Mouse (Mus musculus): ENCODE results near the gene Wee2. TPM values are rescaled to one million over a fixed set of nuclear protein-coding genes. Genes with fewer than 3 reads are reported as not detected.

Wee2 gene
- polyA plus RNA-seq, 1 experiment from 2014 or later = not detected

DNA sequence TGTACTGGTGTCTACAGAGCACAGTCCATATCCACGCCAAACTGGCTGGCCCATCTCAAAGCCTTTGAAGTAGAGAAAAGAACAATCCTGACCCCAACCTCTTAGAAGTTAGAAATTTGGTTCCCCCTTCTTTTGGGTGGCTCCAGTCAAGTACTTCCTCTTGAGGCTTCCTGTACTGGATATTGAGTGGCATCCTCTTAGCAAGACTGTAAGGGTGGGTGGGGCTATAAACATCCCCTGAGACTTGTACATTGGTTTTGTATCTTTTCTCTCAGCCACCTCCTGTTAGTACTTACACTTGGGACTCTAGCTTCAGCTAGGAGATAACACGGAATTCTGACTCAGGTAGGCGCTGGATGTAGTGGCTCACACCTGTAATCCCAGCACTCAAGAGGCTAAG lies 8.6 kb upstream of the Wee2 start:
- WGBS = 83% methylated on average over 3 of the region's 3 CpGs
- Histone ChIP-seq H3K27ac (replicated peaks; ENCODE audit: low read depth, low read length) (no peak overlapping the region), H3K9ac (replicated peaks; ENCODE audit: low read length) (no peak overlapping the region), H3K27me3 (ENCODE audit: control insufficient read depth, insufficient read depth, low read length) (no peaks in the 10 kb centered on the region), H3K9me3 (replicated peaks; ENCODE audit: control insufficient read depth, low read length) (no peaks in the 10 kb centered on the region), H3K4me3 (ENCODE audit: low read depth, low read length) (no peak overlapping the region), H3K4me2 (ENCODE audit: low read depth, low read length) (no peak overlapping the region), H3K36me3 (replicated peaks; ENCODE audit: control insufficient read depth, insufficient read depth, low read depth, low read length) (no peaks in the 10 kb centered on the region), H3K4me1 (ENCODE audit: control insufficient read depth, insufficient read depth, low read length) (peaks cover 5% of the 10 kb centered on the region; the same call in 1 of the 2 replicates)
- ATAC-seq (replicated peaks; ENCODE audit: insufficient number of reproducible peaks, low FRiP score, low TSS enrichment, low read depth) = no peak
- no peak for DNase-seq (ENCODE audit: low spot score)

DNA sequence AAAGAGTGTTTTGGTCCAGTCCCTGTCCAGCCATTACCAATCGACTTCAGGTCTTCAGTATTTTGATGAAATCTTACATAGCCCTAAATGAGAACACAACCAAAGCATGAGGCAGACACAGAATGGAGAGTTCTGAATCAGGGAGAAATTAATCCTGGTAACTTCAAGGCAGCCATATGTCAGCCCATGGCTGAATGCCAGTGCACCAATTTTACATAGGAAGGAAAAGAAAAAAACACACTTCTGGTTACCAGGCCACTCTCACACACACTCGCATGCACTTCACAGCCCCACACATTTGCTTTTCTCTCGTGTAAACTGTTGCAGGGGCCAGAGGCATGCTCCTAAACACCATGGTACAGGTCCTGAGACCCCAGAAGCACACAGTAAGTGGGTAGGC lies 8.0 kb upstream of the Wee2 start:
- H3K27ac ChIP-seq (replicated peaks; ENCODE audit: low read depth, low read length) = no peak overlapping the region
- H3K4me3 ChIP-seq (ENCODE audit: low read depth, low read length) = no peak overlapping the region
- H3K36me3 ChIP-seq (replicated peaks; ENCODE audit: control insufficient read depth, insufficient read depth, low read depth, low read length) = no peaks in the 10 kb centered on the region
- DNase-seq (ENCODE audit: low spot score) (no peak), ATAC-seq (replicated peaks; ENCODE audit: insufficient number of reproducible peaks, low FRiP score, low TSS enrichment, low read depth) (no peak)
- no peak overlapping the region for H3K4me2 ChIP-seq (ENCODE audit: low read depth, low read length)
- H3K4me1 ChIP-seq (ENCODE audit: control insufficient read depth, insufficient read depth, low read length) = peaks cover 5% of the 10 kb centered on the region; the same call in 1 of the 2 replicates
- no peaks in the 10 kb centered on the region for H3K9me3 ChIP-seq (replicated peaks; ENCODE audit: control insufficient read depth, low read length)
- no peak overlapping the region for H3K9ac ChIP-seq (replicated peaks; ENCODE audit: low read length)
- no peaks in the 10 kb centered on the region for H3K27me3 ChIP-seq (ENCODE audit: control insufficient read depth, insufficient read depth, low read length)
- 71% methylated on average over 3 of the region's 3 CpGs for WGBS

DNA sequence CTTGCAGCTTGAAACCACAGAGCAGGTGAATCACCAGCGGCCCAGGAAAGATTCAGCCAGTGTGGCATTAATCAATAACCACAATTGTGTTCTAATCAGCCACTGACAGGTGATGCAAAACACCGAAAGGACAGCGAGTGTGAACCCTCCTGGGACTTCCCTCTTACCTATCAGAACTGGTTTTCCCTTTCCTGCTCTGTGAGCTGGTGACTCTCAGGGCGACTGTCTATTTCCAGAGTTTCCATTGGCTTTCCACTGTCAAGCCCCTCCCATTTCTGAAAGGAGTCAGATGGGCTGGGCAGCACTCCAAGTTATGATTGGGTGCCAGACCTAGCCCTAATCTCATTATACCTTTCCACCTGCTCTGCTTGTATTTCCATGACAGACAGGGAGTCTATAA lies 7.5 kb upstream of the Wee2 start:
- Histone ChIP-seq H3K4me1 (ENCODE audit: control insufficient read depth, insufficient read depth, low read length) (peaks cover 5% of the 10 kb centered on the region; the same call in 1 of the 2 replicates), H3K27me3 (ENCODE audit: control insufficient read depth, insufficient read depth, low read length) (no peaks in the 10 kb centered on the region), H3K4me2 (ENCODE audit: low read depth, low read length) (no peak overlapping the region), H3K9ac (replicated peaks; ENCODE audit: low read length) (no peak overlapping the region), H3K36me3 (replicated peaks; ENCODE audit: control insufficient read depth, insufficient read depth, low read depth, low read length) (no peaks in the 10 kb centered on the region), H3K27ac (replicated peaks; ENCODE audit: low read depth, low read length) (no peak overlapping the region), H3K9me3 (replicated peaks; ENCODE audit: control insufficient read depth, low read length) (no peaks in the 10 kb centered on the region), H3K4me3 (ENCODE audit: low read depth, low read length) (no peak overlapping the region)
- DNase-seq (ENCODE audit: low spot score) = no peak
- 58% methylated on average over 4 of the region's 4 CpGs for WGBS
- ATAC-seq (replicated peaks; ENCODE audit: insufficient number of reproducible peaks, low FRiP score, low TSS enrichment, low read depth) = no peak

DNA sequence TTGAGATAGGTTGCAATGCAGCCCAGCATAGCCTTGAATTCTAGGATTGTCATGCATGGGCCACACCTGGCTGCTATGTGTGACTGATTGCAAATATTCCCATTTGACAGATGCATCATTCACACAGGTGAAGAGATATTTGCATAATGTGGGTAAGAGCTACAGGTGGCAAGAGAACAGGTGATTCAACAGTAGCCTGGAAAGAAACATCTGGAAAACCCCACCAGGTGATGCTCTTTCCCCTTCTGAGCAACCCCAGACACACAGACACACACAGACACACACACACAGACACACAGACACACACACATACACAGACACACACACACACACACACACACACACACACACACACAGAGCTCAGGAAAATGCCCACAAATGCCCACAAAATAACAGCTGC lies 7.1 kb upstream of the Wee2 start:
- Histone ChIP-seq H3K4me1 (ENCODE audit: control insufficient read depth, insufficient read depth, low read length) (peaks cover 5% of the 10 kb centered on the region; the same call in 1 of the 2 replicates), H3K27me3 (ENCODE audit: control insufficient read depth, insufficient read depth, low read length) (no peaks in the 10 kb centered on the region), H3K36me3 (replicated peaks; ENCODE audit: control insufficient read depth, insufficient read depth, low read depth, low read length) (no peaks in the 10 kb centered on the region), H3K27ac (replicated peaks; ENCODE audit: low read depth, low read length) (no peak overlapping the region), H3K9ac (replicated peaks; ENCODE audit: low read length) (no peak overlapping the region), H3K9me3 (replicated peaks; ENCODE audit: control insufficient read depth, low read length) (no peaks in the 10 kb centered on the region), H3K4me3 (ENCODE audit: low read depth, low read length) (no peak overlapping the region), H3K4me2 (ENCODE audit: low read depth, low read length) (no peak overlapping the region)
- no peak for ATAC-seq (replicated peaks; ENCODE audit: insufficient number of reproducible peaks, low FRiP score, low TSS enrichment, low read depth)
- DNase-seq (ENCODE audit: low spot score) = no peak

DNA sequence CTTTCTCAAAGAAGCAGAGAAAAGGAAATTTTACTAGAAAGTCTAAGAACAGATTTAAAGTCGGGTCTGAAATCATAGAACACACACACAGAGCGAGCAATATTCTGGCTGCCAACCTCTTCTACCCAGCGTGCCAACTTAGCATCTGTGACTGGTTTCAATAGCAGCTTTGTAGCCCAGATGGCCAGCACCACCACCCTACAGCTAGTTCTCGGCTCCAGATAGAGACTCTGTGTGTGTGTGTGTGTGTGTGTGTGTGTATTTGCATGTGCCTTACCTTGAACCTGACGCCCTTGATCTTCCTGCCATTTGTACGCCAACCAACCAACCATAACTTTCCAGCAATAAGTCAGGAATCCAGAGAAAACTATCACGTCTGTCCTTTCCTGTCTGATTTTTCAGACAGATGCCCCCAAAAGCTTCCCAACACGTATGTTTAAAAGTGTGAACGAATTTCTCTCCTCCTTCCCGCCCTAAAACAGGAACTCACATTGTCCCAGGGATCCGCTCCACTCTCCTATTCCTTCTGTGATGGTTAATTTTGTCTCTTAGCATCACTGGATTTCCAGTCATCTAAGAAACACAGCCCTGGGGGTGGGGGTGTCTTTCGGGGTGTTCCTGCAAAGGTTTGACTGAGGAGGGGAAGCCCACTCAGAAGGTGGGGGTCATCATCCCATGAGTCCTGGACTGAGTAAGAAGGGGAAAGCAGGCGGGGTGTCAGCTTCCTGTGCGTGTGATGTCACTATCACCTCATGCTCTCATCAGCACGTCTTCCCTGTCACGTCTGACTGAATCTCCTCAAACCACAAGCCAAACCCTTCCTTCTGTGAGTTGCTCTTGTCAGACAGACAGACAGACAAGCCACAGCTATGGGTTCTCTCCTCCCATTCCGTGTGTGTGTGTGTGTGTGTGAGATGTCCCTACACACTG lies 6.3 kb upstream of the Wee2 start:
- Histone ChIP-seq H3K4me2 (ENCODE audit: low read depth, low read length) (no peak overlapping the region), H3K27me3 (ENCODE audit: control insufficient read depth, insufficient read depth, low read length) (no peaks in the 10 kb centered on the region), H3K4me3 (ENCODE audit: low read depth, low read length) (no peak overlapping the region), H3K4me1 (ENCODE audit: control insufficient read depth, insufficient read depth, low read length) (peaks cover 5% of the 10 kb centered on the region; the same call in 1 of the 2 replicates), H3K27ac (replicated peaks; ENCODE audit: low read depth, low read length) (no peak overlapping the region), H3K36me3 (replicated peaks; ENCODE audit: control insufficient read depth, insufficient read depth, low read depth, low read length) (no peaks in the 10 kb centered on the region), H3K9ac (replicated peaks; ENCODE audit: low read length) (no peak overlapping the region), H3K9me3 (replicated peaks; ENCODE audit: control insufficient read depth, low read length) (no peaks in the 10 kb centered on the region)
- DNase-seq (ENCODE audit: low spot score) (no peak), ATAC-seq (replicated peaks; ENCODE audit: insufficient number of reproducible peaks, low FRiP score, low TSS enrichment, low read depth) (no peak)
- 90% methylated on average over 17 of the region's 17 CpGs for WGBS

DNA sequence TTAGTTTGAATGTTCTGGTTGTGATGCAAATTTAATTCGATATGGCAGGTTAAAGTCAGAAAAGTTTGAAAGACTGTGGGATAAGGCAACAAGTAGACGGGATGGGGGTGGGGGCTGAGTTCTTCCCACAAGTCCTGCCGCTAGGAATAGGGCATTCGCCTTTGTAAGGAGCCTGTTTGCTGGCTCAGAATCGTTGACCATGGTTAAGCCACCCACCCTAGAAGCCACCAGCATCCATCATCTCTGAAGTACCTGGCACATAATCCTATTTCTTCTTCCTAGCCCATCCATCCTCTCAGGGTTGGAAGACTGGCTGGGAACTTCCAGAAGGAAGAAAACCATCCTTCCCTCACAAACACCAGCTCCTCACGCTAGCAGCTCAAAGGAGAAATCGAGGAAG lies 4.2 kb upstream of the Wee2 start:
- DNase-seq (ENCODE audit: low spot score) (no peak), ATAC-seq (replicated peaks; ENCODE audit: insufficient number of reproducible peaks, low FRiP score, low TSS enrichment, low read depth) (no peak)
- H3K4me2 ChIP-seq (ENCODE audit: low read depth, low read length) = peak overlapping the region; percentile 72
- peak overlapping the region; percentile 80 for H3K4me3 ChIP-seq (ENCODE audit: low read depth, low read length)
- peaks cover 5% of the 10 kb centered on the region; the same call in 1 of the 2 replicates for H3K4me1 ChIP-seq (ENCODE audit: control insufficient read depth, insufficient read depth, low read length)
- peak overlapping the region; percentile 88 for H3K9ac ChIP-seq (replicated peaks; ENCODE audit: low read length)
- H3K9me3 ChIP-seq (replicated peaks; ENCODE audit: control insufficient read depth, low read length) = no peaks in the 10 kb centered on the region
- no peaks in the 10 kb centered on the region for H3K27me3 ChIP-seq (ENCODE audit: control insufficient read depth, insufficient read depth, low read length)
- WGBS = 11% methylated on average over 7 of the region's 7 CpGs
- no peaks in the 10 kb centered on the region for H3K36me3 ChIP-seq (replicated peaks; ENCODE audit: control insufficient read depth, insufficient read depth, low read depth, low read length)
- no peak overlapping the region for H3K27ac ChIP-seq (replicated peaks; ENCODE audit: low read depth, low read length)

DNA sequence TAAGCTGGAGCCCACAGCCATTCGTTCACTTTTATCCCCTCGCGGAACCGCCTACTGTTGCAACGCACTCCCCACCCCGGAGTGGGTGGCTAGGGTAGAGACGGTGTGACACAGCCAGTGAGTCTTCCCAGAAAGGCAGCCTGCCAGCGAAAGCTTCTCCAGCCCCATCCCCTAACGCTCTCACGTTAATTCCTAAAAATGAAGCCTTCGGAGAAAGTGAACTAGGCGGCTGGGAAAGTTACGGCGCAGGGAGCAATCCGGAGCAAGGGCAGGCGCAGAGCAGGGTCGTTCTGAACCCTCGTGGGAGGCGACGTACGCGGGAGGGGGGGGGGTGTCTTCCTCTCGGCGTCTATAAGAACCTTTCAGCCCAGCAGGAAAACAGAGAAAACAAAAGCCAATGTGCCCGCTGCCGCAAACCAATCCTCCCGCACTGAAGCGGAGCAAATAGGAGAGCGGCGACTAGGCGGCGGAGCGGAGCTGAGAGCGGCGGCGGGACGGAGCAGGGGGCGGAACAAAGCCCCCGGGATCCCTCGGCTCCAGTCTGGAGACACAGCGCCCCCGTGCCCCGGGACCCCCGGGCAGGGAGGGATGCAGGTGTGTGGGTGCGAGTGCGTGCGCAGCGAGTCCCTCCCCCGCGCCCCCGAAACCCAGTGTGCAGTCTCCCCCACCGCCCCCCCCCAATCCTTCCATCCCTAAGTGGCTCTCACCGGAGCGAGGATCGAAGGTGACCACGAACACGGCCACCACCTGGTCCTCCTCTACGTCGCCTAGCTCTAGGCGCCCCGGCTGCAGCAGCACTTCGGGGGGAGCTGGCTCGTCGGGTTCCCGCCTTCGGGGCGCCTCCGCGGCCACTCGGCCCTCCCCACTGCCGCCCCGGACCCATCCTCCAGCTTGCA lies 3.5 kb upstream of the Wee2 start:
- Histone ChIP-seq H3K27ac (replicated peaks; ENCODE audit: low read depth, low read length) (no peak overlapping the region), H3K27me3 (ENCODE audit: control insufficient read depth, insufficient read depth, low read length) (no peaks in the 10 kb centered on the region), H3K4me3 (ENCODE audit: low read depth, low read length) (peak overlapping the region; percentile 80), H3K36me3 (replicated peaks; ENCODE audit: control insufficient read depth, insufficient read depth, low read depth, low read length) (no peaks in the 10 kb centered on the region), H3K4me1 (ENCODE audit: control insufficient read depth, insufficient read depth, low read length) (peaks cover 5% of the 10 kb centered on the region; the same call in 1 of the 2 replicates), H3K4me2 (ENCODE audit: low read depth, low read length) (peak overlapping the region; percentile 72), H3K9me3 (replicated peaks; ENCODE audit: control insufficient read depth, low read length) (no peaks in the 10 kb centered on the region), H3K9ac (replicated peaks; ENCODE audit: low read length) (peak overlapping the region; percentile 88)
- 0% methylated on average over 60 of the region's 72 CpGs for WGBS
- DNase-seq (ENCODE audit: low spot score) = peak; percentile 65
- peak; percentile 66 for ATAC-seq (replicated peaks; ENCODE audit: insufficient number of reproducible peaks, low FRiP score, low TSS enrichment, low read depth)

Measured in embryonic facial prominence, embryonic 11.5 days (tissue).